Mouse (Mus musculus): ENCODE results near the gene Brd4. TPM values are rescaled to one million over a fixed set of nuclear protein-coding genes. Genes with fewer than 3 reads are reported as not detected.

Gene Brd4
- polyA plus RNA-seq, 1 experiment from 2014 or later, result 54.7 TPM

DNA sequence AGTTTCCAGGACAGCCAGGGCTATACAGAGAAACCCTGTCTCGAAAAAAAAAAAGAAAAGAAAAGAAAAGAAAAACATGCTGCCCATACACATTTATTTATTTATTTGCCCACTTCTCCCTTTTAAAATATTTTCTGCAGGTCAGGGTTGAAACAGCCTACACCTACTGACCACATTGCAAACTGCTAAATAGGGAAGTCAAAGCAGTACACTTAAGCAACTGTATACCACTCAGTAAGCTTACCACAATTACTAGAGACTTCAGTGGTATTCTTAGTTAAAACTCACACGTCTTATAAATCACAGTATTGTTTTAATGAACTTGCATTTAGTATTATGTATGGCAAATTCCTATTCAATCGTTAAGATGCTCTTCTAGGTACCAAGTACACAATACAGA is 3.9 kb downstream of the Brd4 start:
- no peak overlapping the region for H3K4me3 ChIP-seq (ENCODE audit: control insufficient read depth in 1 of 2, insufficient read depth in 1 of 2, low read depth in 1 of 2, low read length in 2 of 2)
- no peaks in the 10 kb centered on the region for H3K27me3 ChIP-seq (ENCODE audit: control insufficient read depth, insufficient read depth, low read length)
- peaks cover 0 to 24% of the 10 kb centered on the region in 2 experiments; a peak in 3 of 4 replicates for H3K4me1 ChIP-seq (ENCODE audit: control insufficient read depth in 2 of 2, insufficient read depth in 2 of 2, low read length in 2 of 2)
- no peak overlapping the region for H3K9ac ChIP-seq (ENCODE audit: low read length)
- 90% methylated on average over 3 of the region's 3 CpGs for WGBS
- no peak for ATAC-seq (ENCODE audit: insufficient number of reproducible peaks, insufficient read depth, low FRiP score, low read depth)
- no peak overlapping the region for H3K27ac ChIP-seq (replicated peaks in 1 of 2; ENCODE audit: control insufficient read depth in 1 of 2, insufficient read depth in 1 of 2, low read depth in 2 of 2, low read length in 2 of 2)
- no peaks in the 10 kb centered on the region for H3K9me3 ChIP-seq (ENCODE audit: control insufficient read depth, low read length)
- H3K36me3 ChIP-seq (ENCODE audit: control insufficient read depth, insufficient read depth, low read length), result no peaks in the 10 kb centered on the region
- H3K4me2 ChIP-seq (ENCODE audit: low read length), result no peak overlapping the region

GRCm38 (mm10) chr17:32277201-32277600 is 7.3 kb downstream of the Brd4 start:
- no peaks in the 10 kb centered on the region for H3K9me3 ChIP-seq (ENCODE audit: control insufficient read depth, low read length)
- WGBS, result 92% methylated on average over 1 of the region's 1 CpGs
- no peak overlapping the region for H3K9ac ChIP-seq (ENCODE audit: low read length)
- H3K4me3 ChIP-seq (ENCODE audit: control insufficient read depth in 1 of 2, insufficient read depth in 1 of 2, low read depth in 1 of 2, low read length in 2 of 2), result no peak overlapping the region
- ATAC-seq (ENCODE audit: insufficient number of reproducible peaks, insufficient read depth, low FRiP score, low read depth), result no peak
- H3K4me2 ChIP-seq (ENCODE audit: low read length), result no peak overlapping the region
- no peaks in the 10 kb centered on the region for H3K27me3 ChIP-seq (ENCODE audit: control insufficient read depth, insufficient read depth, low read length)
- no peaks in the 10 kb centered on the region for H3K36me3 ChIP-seq (ENCODE audit: control insufficient read depth, insufficient read depth, low read length)
- no peak overlapping the region for H3K27ac ChIP-seq (replicated peaks in 1 of 2; ENCODE audit: control insufficient read depth in 1 of 2, insufficient read depth in 1 of 2, low read depth in 2 of 2, low read length in 2 of 2)
- peaks cover 0 to 15% of the 10 kb centered on the region in 2 experiments; a peak in 3 of 4 replicates for H3K4me1 ChIP-seq (ENCODE audit: control insufficient read depth in 2 of 2, insufficient read depth in 2 of 2, low read length in 2 of 2)

- Histone ChIP-seq H3K36me3 (ENCODE audit: control insufficient read depth, insufficient read depth, low read length) (no peaks in the 10 kb centered on the region), H3K4me1 (ENCODE audit: control insufficient read depth in 2 of 2, insufficient read depth in 2 of 2, low read length in 2 of 2) (peaks cover 2 to 24% of the 10 kb centered on the region in 2 experiments; a peak in 3 of 4 replicates), H3K9me3 (ENCODE audit: control insufficient read depth, low read length) (no peaks in the 10 kb centered on the region), H3K9ac (ENCODE audit: low read length) (no peak overlapping the region), H3K27ac (replicated peaks in 1 of 2; ENCODE audit: control insufficient read depth in 1 of 2, insufficient read depth in 1 of 2, low read depth in 2 of 2, low read length in 2 of 2) (no peak overlapping the region), H3K4me2 (ENCODE audit: low read length) (no peak overlapping the region), H3K4me3 (ENCODE audit: control insufficient read depth in 1 of 2, insufficient read depth in 1 of 2, low read depth in 1 of 2, low read length in 2 of 2) (no peak overlapping the region), H3K27me3 (ENCODE audit: control insufficient read depth, insufficient read depth, low read length) (no peaks in the 10 kb centered on the region)
- 76% methylated on average over 3 of the region's 3 CpGs for WGBS
- no peak for ATAC-seq (ENCODE audit: insufficient number of reproducible peaks, insufficient read depth, low FRiP score, low read depth)
Observed at GRCm38 (mm10) chr17:32275568-32275967, 9.0 kb downstream of the Brd4 start.

DNA sequence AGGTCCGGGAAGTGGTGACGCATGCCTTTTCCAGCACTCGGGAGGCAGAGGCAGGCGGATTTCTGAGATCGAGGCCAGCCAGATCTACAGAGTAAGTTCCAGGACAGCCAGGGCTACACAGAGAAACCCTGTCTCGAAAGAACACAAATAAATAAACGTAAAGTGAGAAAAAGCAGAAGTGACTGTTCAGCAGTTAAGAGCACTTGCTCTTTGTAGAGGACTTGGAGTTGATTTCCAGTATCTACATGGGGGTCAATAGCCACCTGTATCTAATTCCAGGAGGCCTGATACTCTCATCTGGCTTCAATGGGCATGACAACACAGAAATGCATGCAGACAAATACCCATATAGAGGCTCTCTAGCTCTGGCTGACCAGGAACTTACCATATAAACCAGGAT is 15.4 kb downstream of the Brd4 start:
- Histone ChIP-seq H3K9ac (ENCODE audit: low read length) (no peak overlapping the region), H3K4me1 (ENCODE audit: control insufficient read depth in 2 of 2, insufficient read depth in 2 of 2, low read length in 2 of 2) (peaks cover 2 to 42% of the 10 kb centered on the region in 2 experiments; a peak in 3 of 4 replicates), H3K27ac (replicated peaks in 1 of 2; ENCODE audit: control insufficient read depth in 1 of 2, insufficient read depth in 1 of 2, low read depth in 2 of 2, low read length in 2 of 2) (no peak overlapping the region), H3K4me2 (ENCODE audit: low read length) (no peak overlapping the region), H3K36me3 (ENCODE audit: control insufficient read depth, insufficient read depth, low read length) (no peaks in the 10 kb centered on the region), H3K4me3 (ENCODE audit: control insufficient read depth in 1 of 2, insufficient read depth in 1 of 2, low read depth in 1 of 2, low read length in 2 of 2) (no peak overlapping the region), H3K9me3 (ENCODE audit: control insufficient read depth, low read length) (no peaks in the 10 kb centered on the region), H3K27me3 (ENCODE audit: control insufficient read depth, insufficient read depth, low read length) (no peaks in the 10 kb centered on the region)
- WGBS, result 86% methylated on average over 7 of the region's 7 CpGs
- ATAC-seq (ENCODE audit: insufficient number of reproducible peaks, insufficient read depth, low FRiP score, low read depth), result no peak

DNA sequence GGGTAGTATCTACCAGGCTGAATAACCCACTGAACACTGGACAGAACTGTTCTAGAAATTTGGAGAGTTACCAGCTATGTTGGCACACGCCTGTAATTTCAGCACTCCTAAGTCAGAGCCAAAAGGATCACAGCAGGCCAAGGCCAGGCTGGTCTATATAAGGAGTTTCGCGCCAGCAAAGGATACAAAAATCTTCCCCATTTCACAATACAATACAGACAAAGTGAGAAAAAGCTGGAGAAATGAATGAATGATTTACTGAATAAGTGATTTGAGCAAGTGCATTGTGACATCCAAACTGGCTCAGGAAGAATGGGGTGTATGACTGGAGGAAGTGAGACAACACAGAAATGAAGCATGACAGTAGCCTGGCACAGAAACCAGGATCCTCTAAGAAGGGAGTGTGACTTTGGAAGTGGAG is 16.0 kb downstream of the Brd4 start:
- no peak for ATAC-seq (ENCODE audit: insufficient number of reproducible peaks, insufficient read depth, low FRiP score, low read depth)
- no peaks in the 10 kb centered on the region for H3K9me3 ChIP-seq (ENCODE audit: control insufficient read depth, low read length)
- no peak overlapping the region; a peak in 1 of 4 replicates for H3K27ac ChIP-seq (replicated peaks in 1 of 2; ENCODE audit: control insufficient read depth in 1 of 2, insufficient read depth in 1 of 2, low read depth in 2 of 2, low read length in 2 of 2)
- whole genome bisulfite sequencing, result 81% methylated on average over 3 of the region's 3 CpGs
- H3K4me1 ChIP-seq (ENCODE audit: control insufficient read depth in 2 of 2, insufficient read depth in 2 of 2, low read length in 2 of 2), result peaks cover 2 to 46% of the 10 kb centered on the region in 2 experiments; a peak in 3 of 4 replicates
- H3K4me3 ChIP-seq (ENCODE audit: control insufficient read depth in 1 of 2, insufficient read depth in 1 of 2, low read depth in 1 of 2, low read length in 2 of 2), result no peak overlapping the region
- no peak overlapping the region for H3K9ac ChIP-seq (ENCODE audit: low read length)
- H3K36me3 ChIP-seq (ENCODE audit: control insufficient read depth, insufficient read depth, low read length), result no peaks in the 10 kb centered on the region
- no peak overlapping the region for H3K4me2 ChIP-seq (ENCODE audit: low read length)
- H3K27me3 ChIP-seq (ENCODE audit: control insufficient read depth, insufficient read depth, low read length), result no peaks in the 10 kb centered on the region

- Histone ChIP-seq H3K4me3 (ENCODE audit: control insufficient read depth in 1 of 2, insufficient read depth in 1 of 2, low read depth in 1 of 2, low read length in 2 of 2) (no peak overlapping the region), H3K27ac (replicated peaks in 1 of 2; ENCODE audit: control insufficient read depth in 1 of 2, insufficient read depth in 1 of 2, low read depth in 2 of 2, low read length in 2 of 2) (no peak overlapping the region; a peak in 1 of 4 replicates), H3K9ac (ENCODE audit: low read length) (no peak overlapping the region), H3K36me3 (ENCODE audit: control insufficient read depth, insufficient read depth, low read length) (no peaks in the 10 kb centered on the region), H3K27me3 (ENCODE audit: control insufficient read depth, insufficient read depth, low read length) (no peaks in the 10 kb centered on the region), H3K9me3 (ENCODE audit: control insufficient read depth, low read length) (no peaks in the 10 kb centered on the region), H3K4me2 (ENCODE audit: low read length) (no peak overlapping the region), H3K4me1 (ENCODE audit: control insufficient read depth in 2 of 2, insufficient read depth in 2 of 2, low read length in 2 of 2) (peaks cover 2 to 42% of the 10 kb centered on the region in 2 experiments; a peak in 3 of 4 replicates)
- ATAC-seq (ENCODE audit: insufficient number of reproducible peaks, insufficient read depth, low FRiP score, low read depth), result no peak
- 80% methylated on average over 2 of the region's 2 CpGs for WGBS
Observed at GRCm38 (mm10) chr17:32268096-32268495, 16.4 kb downstream of the Brd4 start.

GRCm38 (mm10) chr17:32267617-32268016 is 16.9 kb downstream of the Brd4 start:
- Histone ChIP-seq H3K9me3 (ENCODE audit: control insufficient read depth, low read length) (no peaks in the 10 kb centered on the region), H3K4me2 (ENCODE audit: low read length) (no peak overlapping the region), H3K27me3 (ENCODE audit: control insufficient read depth, insufficient read depth, low read length) (no peaks in the 10 kb centered on the region), H3K27ac (replicated peaks in 1 of 2; ENCODE audit: control insufficient read depth in 1 of 2, insufficient read depth in 1 of 2, low read depth in 2 of 2, low read length in 2 of 2) (no peak overlapping the region), H3K4me1 (ENCODE audit: control insufficient read depth in 2 of 2, insufficient read depth in 2 of 2, low read length in 2 of 2) (peaks cover 2 to 41% of the 10 kb centered on the region in 2 experiments; a peak in 3 of 4 replicates), H3K9ac (ENCODE audit: low read length) (no peak overlapping the region), H3K36me3 (ENCODE audit: control insufficient read depth, insufficient read depth, low read length) (no peaks in the 10 kb centered on the region), H3K4me3 (ENCODE audit: control insufficient read depth in 1 of 2, insufficient read depth in 1 of 2, low read depth in 1 of 2, low read length in 2 of 2) (no peak overlapping the region)
- WGBS, result 45% methylated on average over 1 of the region's 1 CpGs
- no peak for ATAC-seq (ENCODE audit: insufficient number of reproducible peaks, insufficient read depth, low FRiP score, low read depth)

DNA sequence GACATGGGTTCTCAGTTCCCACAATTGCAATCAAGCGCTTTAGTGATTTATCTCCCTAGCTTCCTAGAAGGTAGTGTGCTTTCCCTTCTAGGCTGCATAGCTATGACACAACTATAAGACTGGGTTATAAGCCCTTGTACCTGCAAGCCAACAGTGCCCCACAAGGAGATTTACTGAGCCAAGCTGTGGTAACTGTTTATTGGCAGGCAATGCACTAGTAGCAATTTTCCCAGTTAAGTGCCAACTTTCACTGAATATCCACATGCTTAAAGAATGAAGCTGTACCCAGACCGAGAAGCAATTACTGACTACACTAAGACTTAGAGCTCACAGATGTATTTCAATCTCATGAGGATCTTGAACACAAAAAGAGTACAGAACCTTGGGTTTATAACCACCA is 20.9 kb downstream of the Brd4 start:
- 90% methylated on average over 2 of the region's 2 CpGs for WGBS
- Histone ChIP-seq H3K9me3 (ENCODE audit: control insufficient read depth, low read length) (no peaks in the 10 kb centered on the region), H3K4me2 (ENCODE audit: low read length) (no peak overlapping the region), H3K9ac (ENCODE audit: low read length) (no peak overlapping the region), H3K4me3 (ENCODE audit: control insufficient read depth in 1 of 2, insufficient read depth in 1 of 2, low read depth in 1 of 2, low read length in 2 of 2) (no peak overlapping the region), H3K27ac (replicated peaks in 1 of 2; ENCODE audit: control insufficient read depth in 1 of 2, insufficient read depth in 1 of 2, low read depth in 2 of 2, low read length in 2 of 2) (no peak overlapping the region), H3K4me1 (ENCODE audit: control insufficient read depth in 2 of 2, insufficient read depth in 2 of 2, low read length in 2 of 2) (peaks cover 0 to 26% of the 10 kb centered on the region in 2 experiments; a peak in 2 of 4 replicates), H3K36me3 (ENCODE audit: control insufficient read depth, insufficient read depth, low read length) (no peaks in the 10 kb centered on the region), H3K27me3 (ENCODE audit: control insufficient read depth, insufficient read depth, low read length) (no peaks in the 10 kb centered on the region)
- no peak for ATAC-seq (ENCODE audit: insufficient number of reproducible peaks, insufficient read depth, low FRiP score, low read depth)
